Mouse (Mus musculus): Measurements from ENCODE around the gene Cdc14a.

DNA sequence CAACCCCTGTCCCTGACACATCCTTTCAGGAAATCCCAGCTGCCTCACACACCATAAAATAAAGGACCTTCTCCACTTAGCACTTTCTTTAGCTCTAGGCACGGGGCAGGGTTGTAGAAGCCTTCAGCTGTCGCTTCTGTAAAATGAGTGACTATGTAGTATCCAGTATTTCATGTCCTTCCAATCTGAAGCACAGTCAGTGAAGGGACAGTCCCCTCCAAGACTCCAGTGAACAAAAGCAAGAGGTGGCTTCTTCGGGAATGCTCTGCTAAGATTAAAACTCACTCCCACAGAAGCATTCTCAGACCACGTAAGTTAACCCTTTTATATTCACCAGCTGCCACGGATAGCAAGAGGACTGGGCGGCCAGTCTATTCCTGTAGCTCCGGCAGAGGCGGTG is 14.3 kb downstream of the Cdc14a start:
- no peak for TF ChIP-seq CTCF (IDR thresholded peaks at IDR 0.05; ENCODE audit: low read depth)
- no peak for TF ChIP-seq EP300 (IDR thresholded peaks at IDR 0.05; ENCODE audit: low read depth)

Measured in liver, embryonic 14.5 days (tissue).